Mouse (Mus musculus) ES-E14 (cell line): ENCODE measurements around the gene Otud7a. TPM values are rescaled to one million over a fixed set of nuclear protein-coding genes. Genes with fewer than 3 reads are reported as not detected.

Experiments
- DNase-seq: peaks from one replicate; pipeline ENCODE4 v3.0.0-alpha.2; 2013; ENCODE audit warnings: low read depth, low spot score
- H3K27ac ChIP-seq: 2 replicates; pipeline ENCODE4 v1.5.1; 2012; ENCODE audit warnings: low read depth, mild to moderate bottlenecking, low read length, moderate library complexity, mixed read lengths; ENCODE audit not compliant: poor library complexity, insufficient read depth, severe bottlenecking
- H3K36me3 ChIP-seq: 2 replicates; pipeline ENCODE4 v1.6.1; 2012; ENCODE audit warnings: mild to moderate bottlenecking, low read length, moderate library complexity, mixed read lengths; ENCODE audit not compliant: control insufficient read depth, poor library complexity, insufficient read depth, severe bottlenecking
- H3K4me1 ChIP-seq, 2 experiments: fragments of 150-350 bp in 1 of 2; sonication (generic) in 1 of 2; 2 replicates each; pipeline ENCODE4 v1.6.1; 2012; ENCODE audit warnings: low read length in 2 of 2, mild to moderate bottlenecking in 1 of 2, mixed read lengths in 1 of 2; ENCODE audit not compliant: control insufficient read depth in 2 of 2, insufficient read depth in 2 of 2, poor library complexity in 1 of 2
- H3K4me3 ChIP-seq, 2 experiments: fragments of 150-350 bp in 1 of 2; sonication (generic) in 1 of 2; 2 replicates each; pipeline ENCODE4 v1.5.1; 2012; ENCODE audit warnings: low read length in 2 of 2, low read depth in 1 of 2, mild to moderate bottlenecking in 1 of 2, mixed read lengths in 1 of 2; ENCODE audit not compliant: insufficient read depth in 1 of 2, poor library complexity in 1 of 2, severe bottlenecking in 1 of 2
- H3K9ac ChIP-seq: 2 replicates; pipeline ENCODE4 v1.6.1; 2012; ENCODE audit warnings: low read depth, mild to moderate bottlenecking, low read length, mixed read lengths; ENCODE audit not compliant: poor library complexity, insufficient read depth, severe bottlenecking
- H3K9me3 ChIP-seq: fragments of 150-350 bp; sonication (generic); 2 replicates; pipeline ENCODE4 v1.6.1; 2012; ENCODE audit warnings: low read depth, mild to moderate bottlenecking, low read length; ENCODE audit not compliant: control insufficient read depth, insufficient read depth
- CHD2 ChIP-seq: IDR thresholded peaks from 2 replicates; pipeline ENCODE4 v1.6.1; 2014; ENCODE audit warnings: mild to moderate bottlenecking, low read depth, low read length, inconsistent platforms
- HCFC1 ChIP-seq: IDR thresholded peaks from 2 replicates; pipeline ENCODE4 v1.6.1; 2012; ENCODE audit warnings: low read length, inconsistent platforms, borderline replicate concordance; ENCODE audit not compliant: insufficient read depth
- MAFK ChIP-seq: IDR thresholded peaks from 2 replicates; pipeline ENCODE4 v1.6.1; 2014; ENCODE audit warnings: mild to moderate bottlenecking, low read depth, low read length, inconsistent platforms; ENCODE audit not compliant: insufficient read depth
- ZC3H11A ChIP-seq: IDR thresholded peaks from 2 replicates; pipeline ENCODE4 v1.6.1; 2012; ENCODE audit warnings: low read depth, mild to moderate bottlenecking, inconsistent platforms, low read length, borderline replicate concordance
- ZNF384 ChIP-seq: IDR thresholded peaks from 2 replicates; pipeline ENCODE4 v1.6.1; 2012; ENCODE audit warnings: low read depth, low read length, inconsistent platforms
- in situ Hi-C, 2 experiments: fragments of 600-800 bp; cut with MboI; formaldehyde crosslinking; loops; one replicate each; pipeline ENCODE4 v1.15.1; 2025; ENCODE audit warnings: low sequenced_read_pairs in 2 of 2, inconsistent platforms in 1 of 2; ENCODE audit not compliant: unreplicated experiment in 2 of 2
- total RNA-seq: library from RNA; depleted of rRNA; stranded (reverse); fragments of 300-350 nt; gene quantifications from 2 replicates; pipeline ENCODE4 v1.2.3, GENCODE M21; 2012

The Otud7a gene
- total RNA-seq, 1 experiment, result 0.98 TPM

DNA sequence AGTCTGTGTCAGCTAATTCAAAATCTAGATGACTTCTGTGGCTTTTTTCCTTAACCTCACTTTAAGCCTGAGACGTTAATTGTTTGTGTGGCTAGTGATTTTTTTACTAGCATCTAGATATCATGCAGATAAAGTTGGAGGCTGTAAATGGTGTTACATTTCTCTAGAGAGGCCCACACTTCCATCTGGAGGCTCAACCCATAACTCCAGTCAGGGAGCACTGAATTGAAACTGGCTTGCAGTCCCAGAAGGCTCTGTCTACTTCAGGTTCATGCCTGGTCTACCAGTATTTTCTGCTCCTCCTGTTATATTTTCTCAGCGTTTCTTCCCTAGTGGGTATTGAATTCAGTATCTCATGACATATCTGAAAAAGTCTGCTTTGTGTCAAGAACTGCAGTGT, 276.1 kb downstream of the Otud7a start:
- Histone ChIP-seq H3K27ac (no peak overlapping the region), H3K9me3 (no peaks in the 10 kb centered on the region), H3K4me1 (no peaks in the 10 kb centered on the region), H3K36me3 (no peaks in the 10 kb centered on the region), H3K9ac (no peak overlapping the region), H3K4me3 (no peak overlapping the region)
- no peak for DNase-seq
- in situ Hi-C loops, result no loop called here
- TF ChIP-seq ZNF384, result no peak
- no peak for TF ChIP-seq HCFC1
- TF ChIP-seq ZC3H11A, result no peak
- no peak for TF ChIP-seq CHD2
- TF ChIP-seq MAFK, result no peak

DNA sequence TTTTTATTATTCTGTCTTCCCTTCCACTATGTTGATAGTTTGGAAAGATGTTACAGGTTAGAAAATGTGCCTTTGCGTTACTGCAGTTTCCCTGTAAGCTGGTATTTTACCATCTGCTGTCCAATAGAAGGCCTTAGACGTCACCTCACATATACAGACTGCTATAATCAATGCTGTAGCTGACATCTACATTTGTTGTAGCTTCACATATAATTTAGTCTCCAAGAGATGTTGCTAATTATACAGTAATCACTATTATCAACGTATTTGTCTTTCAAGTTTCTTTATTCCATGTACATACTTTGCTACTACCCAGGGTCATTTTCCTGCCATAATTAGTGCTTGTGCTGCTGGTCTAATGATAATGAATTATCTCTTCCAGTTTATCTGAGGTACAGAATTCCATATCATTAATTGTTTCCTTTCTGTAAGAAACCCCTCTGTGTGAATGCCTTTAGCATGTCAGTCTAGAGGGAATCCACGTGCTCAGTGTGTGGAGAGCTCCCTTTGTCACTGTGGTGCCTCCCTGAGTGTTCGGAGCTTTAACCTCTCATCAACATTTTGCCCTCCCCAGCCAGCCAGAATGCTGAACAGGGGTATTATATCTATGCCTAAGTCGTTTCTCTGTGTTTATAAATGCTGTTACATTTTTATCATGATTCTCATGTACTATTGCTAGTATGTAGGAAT, 280.6 kb downstream of the Otud7a start:
- no peak for DNase-seq
- Histone ChIP-seq H3K36me3 (no peaks in the 10 kb centered on the region), H3K4me3 (no peak overlapping the region), H3K9ac (no peak overlapping the region), H3K27ac (no peak overlapping the region), H3K4me1 (no peaks in the 10 kb centered on the region), H3K9me3 (no peaks in the 10 kb centered on the region)
- TF ChIP-seq ZNF384 (no peak), ZC3H11A (no peak), HCFC1 (no peak)
- in situ Hi-C loops, result no loop called here

DNA sequence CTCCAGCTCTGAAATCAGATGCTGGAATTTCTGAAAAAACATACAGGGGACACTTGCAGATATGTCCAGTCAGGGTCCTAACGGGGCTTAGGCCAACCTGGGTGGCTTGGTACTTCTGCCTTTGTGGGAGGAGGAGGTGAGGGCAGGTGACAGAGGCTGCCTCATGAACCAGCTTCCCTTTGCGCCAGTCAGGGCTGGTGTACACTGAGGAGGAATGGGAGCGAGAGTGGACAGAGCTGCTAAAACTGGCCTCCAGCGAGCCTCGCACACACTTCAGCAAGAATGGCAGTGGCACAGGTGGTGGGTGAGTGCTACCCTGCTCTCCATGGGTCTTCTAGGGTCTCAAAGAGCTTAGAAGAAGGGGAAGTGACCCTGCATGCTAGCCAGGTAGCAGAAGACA, 285.1 kb downstream of the Otud7a start:
- no peaks in the 10 kb centered on the region for H3K36me3 ChIP-seq
- DNase-seq, result no peak
- H3K4me3 ChIP-seq, result no peak overlapping the region
- no peak overlapping the region for H3K9ac ChIP-seq
- H3K27ac ChIP-seq, result no peak overlapping the region
- TF ChIP-seq ZNF384, result no peak
- TF ChIP-seq MAFK, result no peak
- no peak for TF ChIP-seq HCFC1
- no peak for TF ChIP-seq CHD2
- TF ChIP-seq ZC3H11A, result no peak
- no peaks in the 10 kb centered on the region for H3K9me3 ChIP-seq
- H3K4me1 ChIP-seq, result no peaks in the 10 kb centered on the region
- in situ Hi-C loops, result no loop called here

DNA sequence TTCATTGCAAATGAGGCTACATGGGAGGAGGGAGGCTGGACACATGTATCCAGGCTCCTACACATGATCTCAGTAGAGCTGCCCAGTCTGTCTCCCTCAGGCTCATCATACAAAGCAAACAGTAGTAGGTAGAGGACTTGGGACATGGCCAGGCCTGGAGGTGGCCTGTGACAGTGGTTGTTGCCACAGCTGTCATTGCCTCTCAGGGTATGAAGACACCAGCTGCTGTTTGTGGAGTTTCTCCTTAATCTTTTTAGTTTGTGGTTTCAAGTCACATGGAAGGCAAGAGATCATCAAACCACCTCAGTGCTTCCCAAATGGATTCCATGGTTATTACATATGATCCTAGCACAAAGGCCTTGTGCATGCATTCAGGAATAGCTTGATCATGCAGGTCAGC, 285.5 kb downstream of the Otud7a start:
- no peak overlapping the region for H3K27ac ChIP-seq
- no peaks in the 10 kb centered on the region for H3K4me1 ChIP-seq
- no peak for TF ChIP-seq HCFC1
- no peak for TF ChIP-seq MAFK
- TF ChIP-seq ZNF384, result no peak
- TF ChIP-seq ZC3H11A, result no peak
- TF ChIP-seq CHD2, result no peak
- H3K36me3 ChIP-seq, result no peaks in the 10 kb centered on the region
- in situ Hi-C loops, result no loop called here
- DNase-seq, result no peak
- no peak overlapping the region for H3K9ac ChIP-seq
- H3K9me3 ChIP-seq, result no peaks in the 10 kb centered on the region
- H3K4me3 ChIP-seq, result no peak overlapping the region

DNA sequence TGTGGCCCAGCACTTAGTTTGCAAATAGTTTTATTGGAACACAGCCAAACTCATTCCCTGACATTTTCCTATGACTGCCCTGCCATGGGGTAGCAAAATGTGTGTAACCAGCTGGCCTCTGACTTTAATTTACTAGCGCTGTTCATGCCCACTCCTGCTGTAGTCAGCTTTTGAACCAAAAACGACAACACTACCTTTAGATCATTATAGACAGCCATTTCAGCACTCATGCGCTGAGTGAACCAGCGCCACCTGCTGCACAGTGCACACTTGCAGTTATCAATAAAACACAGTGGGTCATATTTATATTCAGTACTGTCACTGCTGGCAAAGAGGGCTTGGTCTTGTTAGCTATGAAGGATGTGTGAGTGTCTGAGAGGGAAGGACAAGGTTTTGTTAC, 293.2 kb downstream of the Otud7a start:
- Histone ChIP-seq H3K9me3 (no peaks in the 10 kb centered on the region), H3K27ac (no peak overlapping the region), H3K36me3 (no peaks in the 10 kb centered on the region), H3K4me3 (no peak overlapping the region), H3K9ac (no peak overlapping the region), H3K4me1 (no peaks in the 10 kb centered on the region)
- no peak for TF ChIP-seq ZC3H11A
- no peak for TF ChIP-seq MAFK
- TF ChIP-seq HCFC1, result no peak
- TF ChIP-seq CHD2, result no peak
- DNase-seq, result no peak
- in situ Hi-C loops, result no loop called here
